Mouse (Mus musculus) liver, embryonic 14.5 days (tissue): ENCODE data around the gene Recql. TPM values are rescaled to one million over a fixed set of nuclear protein-coding genes. Genes with fewer than 3 reads are reported as not detected.
A peak's percentile ranks its signal among the peaks of the same experiment; 100 is the strongest.

Source experiments
- ATAC-seq: fragments of 200-750 bp; cut with Nextera tagmentation; 2 replicates; pipeline ENCODE4 v1.8.0; 2017; ENCODE audit warnings: moderate number of reproducible peaks, mild to moderate bottlenecking, moderate library complexity; ENCODE audit not compliant: insufficient read depth
- DNase-seq, 3 experiments: peaks; one replicate each; pipeline ENCODE4 v3.0.0-alpha.2; 2012 to 2013; ENCODE audit warnings: low read depth in 3 of 3, low spot score in 3 of 3
- H3K27ac ChIP-seq: fragments of 300-500 bp; sonication (generic); 2 replicates; pipeline ENCODE4 v1.5.1; 2014; ENCODE audit warnings: moderate library complexity, mild to moderate bottlenecking, control low read depth, inconsistent platforms
- H3K27me3 ChIP-seq: fragments of 300-500 bp; sonication (generic); 2 replicates; pipeline ENCODE4 v1.6.1; 2014; ENCODE audit warnings: mild to moderate bottlenecking, low read length, moderate library complexity; ENCODE audit not compliant: control insufficient read depth, insufficient read depth
- H3K36me3 ChIP-seq: fragments of 300-500 bp; sonication (generic); replicated peaks from 2 replicates; pipeline ENCODE4 v1.6.1; 2014; ENCODE audit warnings: low read depth; ENCODE audit not compliant: control insufficient read depth, insufficient read depth
- H3K4me1 ChIP-seq, 2 experiments: fragments of 200-500 bp in 1 of 2; fragments of 300-500 bp in 1 of 2; sonication (generic) in 1 of 2; replicated peaks; 2 replicates each; pipeline ENCODE4 v1.6.1; 2012 to 2014; ENCODE audit warnings: antibody characterized with exemption in 1 of 2, inconsistent platforms in 1 of 2, low read length in 1 of 2; ENCODE audit not compliant: control insufficient read depth in 2 of 2, insufficient read depth in 2 of 2
- H3K4me2 ChIP-seq: fragments of 300-500 bp; sonication (generic); 2 replicates; pipeline ENCODE4 v1.6.1; 2014; ENCODE audit warnings: low read depth, mild to moderate bottlenecking, control low read depth, moderate library complexity
- H3K4me3 ChIP-seq, 2 experiments: fragments of 200-500 bp in 1 of 2; fragments of 300-500 bp in 1 of 2; sonication (generic) in 1 of 2; 2 replicates each; pipeline ENCODE4 v1.5.1; 2012 to 2014; ENCODE audit warnings: low read depth in 2 of 2, low read length in 2 of 2, mild to moderate bottlenecking in 2 of 2, control low read depth in 1 of 2, inconsistent platforms in 1 of 2, moderate library complexity in 1 of 2; ENCODE audit not compliant: insufficient read depth in 1 of 2
- H3K9ac ChIP-seq: fragments of 300-500 bp; sonication (generic); replicated peaks from 2 replicates; pipeline ENCODE4 v1.6.1; 2014; ENCODE audit warnings: mild to moderate bottlenecking, control low read depth, moderate library complexity
- H3K9me3 ChIP-seq: fragments of 300-500 bp; sonication (generic); 2 replicates; pipeline ENCODE4 v1.6.1; 2016; ENCODE audit warnings: low read length, mixed read lengths; ENCODE audit not compliant: control insufficient read depth
- CTCF ChIP-seq: IDR thresholded peaks from 2 replicates; pipeline ENCODE4 v1.5.1; 2016; ENCODE audit warnings: antibody characterized with exemption, low read depth, control low read depth
- EP300 ChIP-seq: IDR thresholded peaks from 2 replicates; pipeline ENCODE4 v1.6.1; 2016; ENCODE audit warnings: antibody characterized with exemption, low read depth
- WGBS: fragments of 180-500 bp; shearing (Covaris S2); extraction: QIAGEN DNeasy Blood & Tissue Kit; methylation state at CpG from one replicate; pipeline ENCODE4 v1.1.7; 2014; ENCODE audit not compliant: insufficient replicate concordance; 5-methylcytosine and 5-hydroxymethylcytosine counted together
- polyA plus RNA-seq, 2 experiments: library from polyadenylated mRNA; depleted of rRNA in 1 of 2; stranded (reverse) in 1 of 2; unstranded in 1 of 2; fragments of >200 nt; fragmentation: Nextera tagmentation in 1 of 2; extraction: Ambion mirVana in 1 of 2; gene quantifications; 2 replicates each; pipeline versions ENCODE4 v1.2.1 to v1.2.3; 2012 to 2014

Recql gene
- polyA plus RNA-seq, 2 experiments = 10.1 to 17.0 TPM

- no peak for DNase-seq
- Histone ChIP-seq H3K27me3 (no peaks in the 10 kb centered on the region), H3K27ac (no peak overlapping the region), H3K4me1 (no peaks in the 10 kb centered on the region), H3K36me3 (no peaks in the 10 kb centered on the region), H3K9me3 (no peaks in the 10 kb centered on the region), H3K4me2 (no peak overlapping the region), H3K4me3 (no peak overlapping the region), H3K9ac (no peak overlapping the region)
- no peak for TF ChIP-seq EP300
- no peak for TF ChIP-seq CTCF
- 21% methylated on average over 2 of the region's 2 CpGs for WGBS
- no peak for ATAC-seq
These were observed 47.3 kb downstream of the Recql start for GRCm38 (mm10) chr6:142339576-142339975.

- WGBS = 40% methylated on average over 2 of the region's 2 CpGs
- H3K27ac ChIP-seq = no peak overlapping the region
- no peaks in the 10 kb centered on the region for H3K36me3 ChIP-seq
- no peak overlapping the region for H3K4me2 ChIP-seq
- H3K4me3 ChIP-seq = no peak overlapping the region
- H3K9me3 ChIP-seq = no peaks in the 10 kb centered on the region
- H3K4me1 ChIP-seq = no peaks in the 10 kb centered on the region
- TF ChIP-seq CTCF = no peak
- no peak for TF ChIP-seq EP300
- H3K9ac ChIP-seq = no peak overlapping the region
- ATAC-seq = no peak
- no peaks in the 10 kb centered on the region for H3K27me3 ChIP-seq
- DNase-seq = no peak
These were observed 47.9 kb downstream of the Recql start for GRCm38 (mm10) chr6:142338961-142339360.

GRCm38 (mm10) chr6:142329201-142329600 is 57.7 kb downstream of the Recql start:
- TF ChIP-seq CTCF (no peak), EP300 (no peak)
- no peak overlapping the region for H3K27ac ChIP-seq
- no peak overlapping the region for H3K4me3 ChIP-seq
- H3K9ac ChIP-seq = no peak overlapping the region
- H3K36me3 ChIP-seq = no peaks in the 10 kb centered on the region
- H3K4me2 ChIP-seq = no peak overlapping the region
- no peaks in the 10 kb centered on the region for H3K27me3 ChIP-seq
- WGBS = 28% methylated on average over 1 of the region's 1 CpGs
- ATAC-seq (no peak), DNase-seq (no peak)
- no peaks in the 10 kb centered on the region for H3K9me3 ChIP-seq
- H3K4me1 ChIP-seq = no peaks in the 10 kb centered on the region

- H3K9ac ChIP-seq = no peak overlapping the region
- no peaks in the 10 kb centered on the region for H3K9me3 ChIP-seq
- H3K4me2 ChIP-seq = no peak overlapping the region
- WGBS = 48% methylated on average over 3 of the region's 3 CpGs
- H3K4me3 ChIP-seq = no peak overlapping the region
- ATAC-seq = no peak
- no peaks in the 10 kb centered on the region for H3K27me3 ChIP-seq
- DNase-seq = no peak
- no peaks in the 10 kb centered on the region for H3K4me1 ChIP-seq
- no peaks in the 10 kb centered on the region for H3K36me3 ChIP-seq
- no peak overlapping the region for H3K27ac ChIP-seq
- peak; percentile 44 for TF ChIP-seq CTCF
- no peak for TF ChIP-seq EP300
These were observed 60.3 kb downstream of the Recql start for GRCm38 (mm10) chr6:142326598-142326997.

GRCm38 (mm10) chr6:142322881-142323280 is 64.0 kb downstream of the Recql start, which contains the start of gene Slco1a5:
Slco1a5 (minus strand) TSS chr6:142322981.
- no peak within 1 kb of the TSS for H3K4me2 ChIP-seq
- ATAC-seq = no peak
- H3K9me3 ChIP-seq = no peaks in the 10 kb centered on the region
- TF ChIP-seq CTCF (no peak), EP300 (no peak)
- H3K27me3 ChIP-seq = no peaks in the 10 kb centered on the region
- no peak within 1 kb of the TSS for H3K4me3 ChIP-seq
- no peak within 1 kb of the TSS for H3K27ac ChIP-seq
- H3K4me1 ChIP-seq = no peaks in the 10 kb centered on the region
- H3K36me3 ChIP-seq = no peaks in the 10 kb centered on the region
- DNase-seq = no peak
- 34% methylated on average over 4 of the region's 4 CpGs for WGBS
- no peak within 1 kb of the TSS for H3K9ac ChIP-seq

GRCm38 (mm10) chr6:142317106-142317505 is 69.8 kb downstream of the Recql start:
- Histone ChIP-seq H3K9me3 (no peaks in the 10 kb centered on the region), H3K36me3 (no peaks in the 10 kb centered on the region), H3K27me3 (no peaks in the 10 kb centered on the region), H3K9ac (no peak overlapping the region), H3K4me1 (no peaks in the 10 kb centered on the region), H3K27ac (no peak overlapping the region), H3K4me2 (no peak overlapping the region), H3K4me3 (no peak overlapping the region)
- no peak for ATAC-seq
- no peak for TF ChIP-seq CTCF
- TF ChIP-seq EP300 = no peak
- no peak for DNase-seq
